Mouse (Mus musculus): ENCODE data around the gene Tex48. TPM values are rescaled to one million over a fixed set of nuclear protein-coding genes. Genes with fewer than 3 reads are reported as not detected.
A peak's percentile ranks its signal among the peaks of the same experiment; 100 is the strongest.

The Tex48 gene
- polyA plus RNA-seq, 1 experiment from 2014 or later: not detected

DNA sequence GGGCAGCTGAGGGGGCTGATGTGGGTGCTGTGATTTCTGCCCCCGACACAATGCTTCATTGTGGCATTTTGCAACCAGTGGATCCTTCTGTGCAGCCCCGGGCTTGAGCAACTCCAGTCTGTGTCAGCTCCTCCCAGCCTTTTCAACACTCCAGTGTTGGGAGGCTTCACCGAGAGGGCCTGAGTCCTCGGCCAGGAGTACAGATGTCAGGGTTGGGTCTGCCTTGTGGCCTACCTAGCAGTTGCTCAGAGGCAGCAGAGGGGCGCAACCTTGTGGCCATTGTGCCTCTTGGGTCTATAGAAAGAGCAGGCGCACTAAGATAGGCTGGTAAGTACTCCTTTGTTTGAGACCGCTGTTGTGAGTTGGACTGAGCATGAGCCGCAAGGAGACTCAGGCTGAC is 62.1 kb downstream of the Tex48 start:
- H3K9ac ChIP-seq: no peak overlapping the region
- H3K27me3 ChIP-seq (replicated peaks): no peaks in the 10 kb centered on the region
- H3K36me3 ChIP-seq (replicated peaks): no peaks in the 10 kb centered on the region
- no peak overlapping the region for H3K4me2 ChIP-seq
- H3K4me3 ChIP-seq: no peak overlapping the region
- ATAC-seq (replicated peaks): no peak
- no peak overlapping the region for H3K27ac ChIP-seq
- H3K4me1 ChIP-seq: peaks cover 17% of the 10 kb centered on the region
- 52% methylated on average over 8 of the region's 8 CpGs for WGBS
- no peaks in the 10 kb centered on the region for H3K9me3 ChIP-seq

DNA sequence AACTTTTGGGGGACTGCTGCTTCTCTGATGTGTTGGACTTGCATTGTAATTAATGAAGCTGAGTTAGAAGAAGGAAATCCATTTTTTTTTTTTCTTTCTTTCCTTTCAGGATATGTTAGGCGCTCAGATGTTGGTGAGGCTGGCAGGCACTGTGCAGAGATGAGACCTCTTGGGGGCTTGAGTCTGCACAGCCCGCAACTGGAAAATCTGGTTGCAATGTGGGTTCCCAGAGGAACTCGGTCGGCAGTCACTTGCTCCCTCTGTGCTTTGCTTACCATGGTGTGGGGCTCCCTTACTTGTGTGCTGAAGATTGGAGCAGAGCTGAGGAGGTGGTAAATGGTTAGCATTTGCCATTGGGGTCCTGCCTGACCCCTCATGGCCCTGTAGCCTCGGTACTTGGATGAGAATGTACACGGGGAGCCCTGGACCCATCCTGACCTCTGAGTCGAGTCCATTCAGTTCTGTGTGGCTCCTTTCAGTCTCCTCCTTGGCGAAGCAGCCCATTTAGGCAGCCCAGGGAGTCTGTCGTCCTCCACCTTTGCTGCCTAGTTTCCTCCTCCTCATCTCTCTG is 63.0 kb downstream of the Tex48 start:
- H3K9ac ChIP-seq: peak overlapping the region; percentile 63; the same call in 1 of the 2 replicates
- H3K27ac ChIP-seq: no peak overlapping the region
- H3K9me3 ChIP-seq: no peaks in the 10 kb centered on the region
- no peaks in the 10 kb centered on the region for H3K36me3 ChIP-seq (replicated peaks)
- peak; percentile 28 for ATAC-seq (replicated peaks)
- WGBS: 32% methylated on average over 9 of the region's 9 CpGs
- H3K27me3 ChIP-seq (replicated peaks): no peaks in the 10 kb centered on the region
- H3K4me3 ChIP-seq: peak overlapping the region; percentile 65
- peak overlapping the region; percentile 82 for H3K4me2 ChIP-seq
- H3K4me1 ChIP-seq: peaks cover 17% of the 10 kb centered on the region

- Histone ChIP-seq H3K27me3 (replicated peaks) (no peaks in the 10 kb centered on the region), H3K4me3 (peak within 1 kb of the TSS; percentile 65), H3K4me1 (peaks cover 17% of the 10 kb centered on the region), H3K4me2 (peak within 1 kb of the TSS; percentile 82), H3K27ac (no peak within 1 kb of the TSS), H3K9ac (peak within 1 kb of the TSS; percentile 63), H3K36me3 (replicated peaks) (no peaks in the 10 kb centered on the region), H3K9me3 (no peaks in the 10 kb centered on the region)
- ATAC-seq (replicated peaks): peak; percentile 80
- WGBS: under 1% methylated on average over 78 of the region's 81 CpGs
Measured at GRCm38 (mm10) chr4:63558407-63559081, 63.7 kb downstream of the Tex48 start, which contains the start of gene Tmem268. Gene Tmem268 (plus strand): TSS chr4:63558781.

DNA sequence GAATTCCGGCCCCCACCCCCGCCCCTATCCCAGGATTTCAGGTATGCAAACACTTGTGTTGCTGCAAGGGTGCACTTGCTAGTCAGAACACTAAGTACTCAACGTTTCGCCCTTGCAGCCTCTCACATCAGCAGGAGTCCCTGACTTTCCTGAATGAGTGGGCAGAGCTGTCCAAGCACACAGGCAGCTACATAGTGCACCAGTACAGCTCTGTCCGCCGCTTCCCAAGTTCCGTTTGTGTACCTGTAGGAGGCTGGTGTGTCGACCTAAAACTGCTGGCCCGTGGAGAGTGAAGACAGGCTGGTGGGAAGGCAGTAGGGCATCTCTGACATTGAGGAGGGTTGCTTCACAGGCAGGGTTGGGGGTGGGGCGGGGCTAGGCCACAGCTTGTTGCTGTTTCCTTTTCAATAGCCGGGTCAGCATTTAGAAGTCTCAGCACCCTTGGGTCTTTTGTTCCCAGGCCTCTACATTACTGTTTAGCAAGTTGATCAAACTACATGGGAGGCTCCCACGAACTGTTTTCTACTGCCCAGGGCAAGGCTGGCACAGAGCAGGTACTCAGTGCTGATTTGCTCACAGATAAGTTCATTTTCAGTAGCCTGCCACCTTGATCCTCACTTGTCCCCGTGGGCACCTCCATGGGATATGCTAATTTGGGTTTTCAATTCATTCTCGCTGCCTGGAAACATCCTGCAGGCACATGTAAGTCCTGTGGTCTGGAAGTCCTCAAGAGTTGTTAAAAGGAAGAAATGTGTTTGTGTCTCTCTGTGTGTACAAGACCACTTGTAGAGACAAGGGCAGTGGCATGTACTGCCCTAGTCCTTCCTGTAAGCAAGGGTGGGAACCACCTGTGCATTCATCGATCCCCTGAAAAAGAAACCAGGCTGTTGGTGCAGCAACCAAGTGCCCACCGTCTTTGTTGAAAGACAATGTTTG is 64.8 kb downstream of the Tex48 start:
- Histone ChIP-seq H3K9me3 (no peaks in the 10 kb centered on the region), H3K9ac (no peak overlapping the region), H3K36me3 (replicated peaks) (peaks cover 3% of the 10 kb centered on the region), H3K27me3 (replicated peaks) (no peaks in the 10 kb centered on the region), H3K4me1 (peaks cover 17% of the 10 kb centered on the region), H3K4me3 (peak overlapping the region; percentile 65; the same call in 1 of the 2 replicates), H3K27ac (no peak overlapping the region), H3K4me2 (peak overlapping the region; percentile 82)
- 28% methylated on average over 16 of the region's 16 CpGs for WGBS
- 0 out of 2 replicates have a peak, but pooled peaks have one; percentile 7 for ATAC-seq (replicated peaks)

Other genes starting within 250 kb of the Tex48 start
- gene Akna, start 219.1 kb downstream of the Tex48 start, polyA plus RNA-seq (2015; fragmentation: Nextera tagmentation; extraction: Ambion mirVana): 7.0 and 7.7 TPM in 2 replicates
- 6.5 and 7.5 TPM in 2 replicates for gene Whrn, start 126.4 kb downstream of the Tex48 start, polyA plus RNA-seq (2015; fragmentation: Nextera tagmentation; extraction: Ambion mirVana)
- 409 and 410 TPM in 2 replicates for gene Atp6v1g1, start 77.7 kb downstream of the Tex48 start, polyA plus RNA-seq (2015; fragmentation: Nextera tagmentation; extraction: Ambion mirVana)
- gene Tmem268, start 63.6 kb downstream of the Tex48 start, polyA plus RNA-seq (2015; fragmentation: Nextera tagmentation; extraction: Ambion mirVana): 3.7 and 4.7 TPM in 2 replicates
- gene Gm11213, start 17.2 kb downstream of the Tex48 start, polyA plus RNA-seq (2015; fragmentation: Nextera tagmentation; extraction: Ambion mirVana): not detected in 2 replicates
- gene Gm11214, start 41.0 kb upstream of the Tex48 start, polyA plus RNA-seq (2015; fragmentation: Nextera tagmentation; extraction: Ambion mirVana): not detected in 2 replicates
- gene Tnfsf15, start 122.7 kb upstream of the Tex48 start, polyA plus RNA-seq (2015; fragmentation: Nextera tagmentation; extraction: Ambion mirVana): 0.05 TPM in 1 of 2 replicates, not detected in the other
- not detected in 2 replicates for gene Tnfsf8, start 238.9 kb upstream of the Tex48 start, polyA plus RNA-seq (2015; fragmentation: Nextera tagmentation; extraction: Ambion mirVana)